Mouse (Mus musculus) liver, embryonic 14.5 days (tissue): ENCODE measurements at regions not wholly inside any gene's neighbourhood (a gene's known extent, or its start where the extent isn't known, plus 50 kb on each side); places are given as distances from the start of the nearest gene placed in this dataset.

Experiments used
- CTCF ChIP-seq: IDR thresholded peaks from 2 replicates; pipeline ENCODE4 v1.5.1; 2016; ENCODE audit warnings: antibody characterized with exemption, low read depth, control low read depth
- EP300 ChIP-seq: IDR thresholded peaks from 2 replicates; pipeline ENCODE4 v1.6.1; 2016; ENCODE audit warnings: antibody characterized with exemption, low read depth

GRCm38 (mm10) chr16:76082465-76082864 is 60.4 kb upstream of the Samsn1 start:
- no peak for TF ChIP-seq EP300
- no peak for TF ChIP-seq CTCF
